In the genomic region with DNA sequence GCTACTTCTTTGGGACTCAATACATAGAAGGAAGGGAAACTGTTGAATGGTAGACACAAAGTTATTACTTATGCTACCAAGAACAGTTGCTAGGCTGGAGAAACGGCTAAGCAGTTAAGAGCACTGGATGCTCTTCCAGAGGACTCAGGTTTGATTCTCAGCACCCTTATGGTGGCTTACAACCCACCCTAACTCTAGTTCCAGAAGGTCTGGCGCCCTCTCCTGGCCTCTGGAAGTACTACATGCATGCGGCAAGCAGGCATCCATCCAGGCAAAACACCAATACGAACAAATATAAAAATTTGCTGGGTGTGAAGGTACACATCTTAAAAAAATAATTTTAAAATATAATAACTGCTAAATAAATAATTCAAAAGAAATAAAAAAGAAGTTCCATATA, we compare ENCODE assay signal across 15 mouse cellular contexts. TPM values are rescaled to one million over a fixed set of nuclear protein-coding genes. Genes with fewer than 3 reads are reported as not detected.
DNase-seq lines count a peak whose midpoint lies in the region; ATAC-seq and TF ChIP-seq lines count a peak whose summit lies in the region.
"Had no signal": no experiment of that assay in that cellular context is flagged by ENCODE, and none has a peak within 500 bp of the region (broad histone marks: within the 10 kb centered on the region; RNA-seq: fewer than 3 reads in every experiment).

No protein-coding gene starts in this region.

- no peak for ATAC-seq in lung, postnatal 0 days
- ATAC-seq: activated CD4-positive, CD25-positive, alpha-beta regulatory T cell, adult 4 months; intestine, embryonic 15.5 days had no signal

- H3K9me3 ChIP-seq in lung, postnatal 0 days (ENCODE audit: low read length): no peaks in the 10 kb centered on the region
- H3K9me3 ChIP-seq: embryonic facial prominence, embryonic 13.5 days; lung, embryonic 15.5 days; midbrain, embryonic 12.5 days had no signal

- intact Hi-C loops in heart, adult 2 months (cut with DNase I): no loop called here
- intact Hi-C loops in heart, postnatal 36 days (cut with DNase I): no loop called here

- no peak for TF ChIP-seq EP300 in heart, adult 2 months (IDR thresholded peaks at IDR 0.05; ENCODE audit: insufficient read depth, low read depth, low read length)
- TF ChIP-seq EP300 in lung, postnatal 0 days (IDR thresholded peaks at IDR 0.05): no peak

- no peak overlapping the region for H3K27ac ChIP-seq in heart, adult 2 months
- no peak overlapping the region for H3K27ac ChIP-seq in lung, postnatal 0 days (ENCODE audit: low read length)
- H3K27ac ChIP-seq: embryonic facial prominence, embryonic 13.5 days; intestine, embryonic 15.5 days; lung, embryonic 15.5 days; midbrain, embryonic 12.5 days had no signal

- no peaks in the 10 kb centered on the region for H3K27me3 ChIP-seq in heart, adult 2 months (ENCODE audit: control insufficient read depth, insufficient read depth, low read length)
- H3K27me3 ChIP-seq in lung, postnatal 0 days (replicated peaks; ENCODE audit: insufficient read depth, low read length): no peaks in the 10 kb centered on the region
- H3K27me3 ChIP-seq: intestine, embryonic 15.5 days had no signal

- peak; percentile 62 for TF ChIP-seq CTCF in heart, adult 2 months (IDR thresholded peaks at IDR 0.05)
- TF ChIP-seq CTCF in lung, postnatal 0 days (IDR thresholded peaks at IDR 0.05): peak; percentile 48

- no peak for TF ChIP-seq POLR2A in heart, adult 2 months (IDR thresholded peaks at IDR 0.05; ENCODE audit: insufficient read depth, low read depth, low read length)

- H3K36me3 ChIP-seq in heart, adult 2 months (ENCODE audit: control insufficient read depth, insufficient read depth, low read length): no peaks in the 10 kb centered on the region; the same call in 1 of the 2 replicates
- no peaks in the 10 kb centered on the region for H3K36me3 ChIP-seq in lung, postnatal 0 days (ENCODE audit: insufficient read depth, low read length)
- H3K36me3 ChIP-seq: embryonic facial prominence, embryonic 13.5 days; intestine, embryonic 15.5 days; lung, embryonic 15.5 days; midbrain, embryonic 12.5 days had no signal

- no peak overlapping the region for H3K4me3 ChIP-seq in heart, adult 2 months
- no peak overlapping the region for H3K4me3 ChIP-seq in lung, postnatal 0 days (ENCODE audit: low read depth, low read length)
- H3K4me3 ChIP-seq: embryonic facial prominence, embryonic 13.5 days; intestine, embryonic 15.5 days; lung, embryonic 15.5 days; midbrain, embryonic 12.5 days had no signal

- H3K9ac ChIP-seq in heart, adult 2 months (ENCODE audit: low read depth, low read length): no peak overlapping the region
- H3K9ac ChIP-seq in lung, postnatal 0 days (replicated peaks; ENCODE audit: low read depth): no peak overlapping the region
- H3K9ac ChIP-seq: embryonic facial prominence, embryonic 13.5 days; intestine, embryonic 15.5 days; lung, embryonic 15.5 days; midbrain, embryonic 12.5 days had no signal

- no peaks in the 10 kb centered on the region for H3K79me2 ChIP-seq in heart, adult 2 months (replicated peaks; ENCODE audit: control insufficient read depth, insufficient read depth, low read length)

- H3K4me2 ChIP-seq in lung, postnatal 0 days (replicated peaks; ENCODE audit: low read depth, low read length): no peak overlapping the region
- H3K4me2 ChIP-seq: embryonic facial prominence, embryonic 13.5 days; intestine, embryonic 15.5 days; lung, embryonic 15.5 days; midbrain, embryonic 12.5 days had no signal

- H3K4me1 ChIP-seq in heart, adult 2 months (ENCODE audit: control insufficient read depth, insufficient read depth, low read length): peaks cover 5% of the 10 kb centered on the region
- H3K4me1 ChIP-seq in lung, postnatal 0 days (ENCODE audit: insufficient read depth, low read depth, low read length): no peaks in the 10 kb centered on the region

- no peak for DNase-seq in heart, adult 2 months
- DNase-seq in heart, postnatal 36 days: no peak
- no peak for DNase-seq in lung, postnatal 0 days (ENCODE audit: low spot score)
- DNase-seq in lung, postnatal 10 days: no peak
- peak; percentile 10 for DNase-seq in T-cell, adult 2 months (ENCODE audit: low spot score)
- DNase-seq in testis, postnatal 10 days (ENCODE audit: low spot score): peak; percentile 58
- DNase-seq in right cerebral cortex, adult 2 months (ENCODE audit: low spot score in 2 of 2): no peak
- DNase-seq in urinary bladder, postnatal 4 days (ENCODE audit: low spot score in 2 of 2): no peak
- DNase-seq: cerebellum, postnatal 25 days; retina, postnatal 1 day had no signal

- 82% methylated on average over 4 of the region's 4 CpGs for WGBS in heart, adult 2 months
- 81% methylated on average over 4 of the region's 4 CpGs for WGBS in lung, postnatal 0 days

RNA-seq across cellular contexts. Expression of a gene that starts 2.8 kb away (rescaled TPM):
- total RNA-seq in heart, adult 2 months (2021): 10 to 100 TPM; 12.8 to 13.8 TPM
- 5.7 and 9.3 TPM in 2 replicates for polyA plus RNA-seq in heart, adult 2 months (2012; rRNA removed)
- 10 to 100 TPM; 11.0 to 16.9 TPM for total RNA-seq in heart, postnatal 36 days (2021)
- 4.2 and 4.6 TPM in 2 replicates for polyA plus RNA-seq in lung, postnatal 0 days (2015; fragmentation: Nextera tagmentation; extraction: Ambion mirVana)

RNA-seq across cellular contexts. Expression of a gene that starts 43.0 kb away (rescaled TPM):
- 100 to 1,000 TPM; 149 to 186 TPM for total RNA-seq in heart, adult 2 months (2021)
- polyA plus RNA-seq in heart, adult 2 months (2012; rRNA removed): 53.7 and 84.5 TPM in 2 replicates
- 100 to 1,000 TPM; 145 to 163 TPM for total RNA-seq in heart, postnatal 36 days (2021)
- polyA plus RNA-seq in lung, postnatal 0 days (2015; fragmentation: Nextera tagmentation; extraction: Ambion mirVana): 13.4 and 14.1 TPM in 2 replicates

Comparison
In these comparisons a context has a peak if more than half of its experiments do, and no peak if none do; other contexts are left out.
1. DNase-seq: peak in T-cell, adult 2 months (single experiment) and testis, postnatal 10 days (single experiment); none in heart, adult 2 months (0 of 2), heart, postnatal 36 days (0 of 2), lung, postnatal 0 days (single experiment), lung, postnatal 10 days (single experiment), right cerebral cortex, adult 2 months (0 of 2) and urinary bladder, postnatal 4 days (0 of 2).